Mouse (Mus musculus): ENCODE measurements around the gene Lcn2.

Gene Lcn2

GRCm38 (mm10) chr2:32387706-32388490 lies at the start of gene Lcn2:
Gene Lcn2 (minus strand): TSS chr2:32388252.
- DNase-seq (ENCODE audit: low read depth, low spot score) = no peak

GRCm38 (mm10) chr2:32437612-32438166 lies 49.6 kb upstream of the Lcn2 start:
- no peak for DNase-seq (ENCODE audit: low read depth, low spot score)

- DNase-seq (ENCODE audit: low read depth, low spot score) = no peak
Observed at GRCm38 (mm10) chr2:32436686-32437372, 48.8 kb upstream of the Lcn2 start.

- DNase-seq (ENCODE audit: low read depth, low spot score) = peak; percentile 75
Observed at GRCm38 (mm10) chr2:32430701-32431676, 42.9 kb upstream of the Lcn2 start.

DNA sequence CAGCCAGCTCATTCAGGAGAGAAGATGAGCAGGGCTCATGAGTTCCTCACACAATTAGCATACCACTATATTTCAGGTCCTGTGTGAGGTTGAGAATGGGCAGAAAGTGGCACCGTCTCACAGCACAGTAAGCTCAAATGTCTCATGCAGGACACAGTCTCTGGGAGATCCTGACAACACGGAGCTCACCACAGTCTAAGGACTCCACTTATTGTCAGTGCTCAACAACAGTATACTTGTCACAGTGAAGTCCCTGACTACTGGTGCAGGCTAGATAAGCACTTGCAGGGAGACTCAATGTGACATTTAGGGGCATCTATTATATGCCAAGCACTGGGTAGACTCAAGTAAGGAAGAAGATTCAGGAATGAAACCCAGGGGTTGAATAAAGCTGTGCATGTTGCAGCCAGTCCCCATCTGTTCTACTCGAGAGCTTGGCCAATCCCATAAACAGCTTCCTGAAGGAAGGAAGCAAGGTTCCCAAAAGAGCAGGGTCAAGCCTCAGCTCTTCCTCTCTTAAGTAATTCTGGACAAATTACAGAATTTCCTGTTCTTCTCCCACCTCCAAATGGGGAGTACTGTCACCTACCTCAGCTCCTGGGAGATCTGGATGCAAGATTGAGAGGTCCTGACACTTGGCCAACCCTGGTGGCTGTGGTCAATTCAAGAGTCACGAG lies 41.3 kb upstream of the Lcn2 start:
- no peak for DNase-seq (ENCODE audit: low read depth, low spot score)

GRCm38 (mm10) chr2:32428262-32428722 lies 40.2 kb upstream of the Lcn2 start:
- no peak for DNase-seq (ENCODE audit: low read depth, low spot score)

GRCm38 (mm10) chr2:32427720-32428119 lies 39.7 kb upstream of the Lcn2 start:
- no peak for DNase-seq (ENCODE audit: low read depth, low spot score)

DNA sequence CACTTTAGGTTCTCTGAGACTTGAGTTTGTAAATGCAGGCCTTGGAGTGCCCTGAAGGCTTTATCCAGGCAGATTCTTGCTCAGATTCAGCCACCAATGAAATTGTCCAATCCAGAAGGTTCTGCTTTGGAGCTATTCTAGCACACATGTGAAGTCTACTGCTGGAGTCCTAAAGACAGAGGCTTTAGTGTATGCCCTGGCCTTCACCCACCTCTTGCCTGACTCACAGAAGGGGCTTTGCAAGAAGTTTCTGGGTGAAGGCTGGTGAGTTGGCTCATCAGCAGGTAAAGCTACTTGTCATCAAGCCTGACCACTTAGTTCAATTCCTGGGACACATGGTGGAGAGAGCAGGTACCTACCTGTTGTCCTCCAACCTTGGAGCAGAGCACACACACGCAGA lies 38.1 kb upstream of the Lcn2 start:
- DNase-seq (ENCODE audit: low read depth, low spot score) = no peak

DNA sequence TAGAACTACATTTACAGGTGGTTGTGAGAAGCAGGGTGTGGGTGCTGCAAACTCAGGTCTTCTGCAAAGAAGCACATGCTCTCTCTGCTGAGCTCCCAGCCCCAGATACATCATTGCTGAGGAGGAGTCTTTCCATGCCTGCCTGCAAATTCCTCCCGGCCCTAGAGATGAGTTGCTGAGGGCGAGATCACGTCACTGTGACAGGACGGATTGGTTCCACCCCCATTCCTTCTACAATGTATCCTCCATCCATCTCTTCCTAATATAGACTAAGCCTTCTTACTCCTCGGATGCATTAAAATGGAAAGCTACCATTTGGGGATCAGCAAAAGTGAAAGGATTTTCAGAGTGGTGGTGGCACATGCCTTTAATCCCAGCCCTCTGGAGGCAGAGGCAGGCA lies 37.5 kb upstream of the Lcn2 start:
- no peak for DNase-seq (ENCODE audit: low read depth, low spot score)

- DNase-seq (ENCODE audit: low read depth, low spot score) = no peak
Observed at GRCm38 (mm10) chr2:32424796-32425195, 36.7 kb upstream of the Lcn2 start.

GRCm38 (mm10) chr2:32423481-32424331 lies 35.7 kb upstream of the Lcn2 start:
- peak; percentile 84 for DNase-seq (ENCODE audit: low read depth, low spot score)

GRCm38 (mm10) chr2:32421851-32422251 lies 33.8 kb upstream of the Lcn2 start:
- DNase-seq (ENCODE audit: low read depth, low spot score) = no peak

DNA sequence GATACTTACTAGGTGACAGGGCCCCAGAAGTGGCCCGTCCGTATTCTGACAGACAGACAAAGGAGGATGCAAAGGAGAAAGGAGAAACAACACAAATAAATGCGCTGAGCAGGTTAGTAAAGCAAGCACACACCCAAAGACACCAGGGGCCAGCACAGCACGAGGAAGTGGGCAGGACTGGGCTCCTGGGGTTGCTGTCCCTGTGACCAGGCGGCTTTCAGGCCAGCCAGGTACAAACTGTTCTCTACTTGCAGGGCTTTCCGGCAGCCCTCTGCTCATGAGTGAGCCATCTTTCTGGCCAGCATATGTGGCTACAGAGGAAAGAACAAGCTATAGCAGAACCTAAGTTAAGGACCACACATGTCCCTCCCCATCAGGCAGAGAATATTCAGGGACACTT lies 32.6 kb upstream of the Lcn2 start:
- DNase-seq (ENCODE audit: low read depth, low spot score) = no peak

DNA sequence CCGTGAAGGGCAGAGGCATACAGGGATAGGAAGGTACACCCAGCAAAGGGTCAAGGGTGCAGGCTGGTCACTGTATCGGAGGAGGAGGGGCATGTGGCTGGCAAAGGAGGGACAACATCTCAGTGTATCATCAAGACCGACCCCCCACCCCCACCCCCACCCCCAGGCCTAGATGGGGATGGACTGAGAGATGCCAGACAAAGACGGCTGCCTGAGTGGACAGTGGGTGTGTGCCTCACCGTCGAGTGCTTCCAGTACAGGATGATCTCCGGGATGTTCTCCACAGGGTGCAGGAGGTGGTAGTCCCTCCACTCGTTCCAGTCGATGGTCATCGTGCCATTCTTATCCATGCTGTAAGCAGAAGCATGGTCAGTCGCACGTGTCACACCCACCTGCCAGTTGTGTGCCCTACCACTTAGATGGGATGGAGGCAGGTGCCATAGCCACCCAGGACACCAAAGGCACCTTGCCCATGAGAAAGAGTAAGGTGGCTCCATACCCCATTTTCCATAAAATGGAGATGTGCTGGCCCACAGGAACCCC lies 32.1 kb upstream of the Lcn2 start:
- DNase-seq (ENCODE audit: low read depth, low spot score) = no peak

GRCm38 (mm10) chr2:32419359-32419758 lies 31.3 kb upstream of the Lcn2 start:
- no peak for DNase-seq (ENCODE audit: low read depth, low spot score)

DNA sequence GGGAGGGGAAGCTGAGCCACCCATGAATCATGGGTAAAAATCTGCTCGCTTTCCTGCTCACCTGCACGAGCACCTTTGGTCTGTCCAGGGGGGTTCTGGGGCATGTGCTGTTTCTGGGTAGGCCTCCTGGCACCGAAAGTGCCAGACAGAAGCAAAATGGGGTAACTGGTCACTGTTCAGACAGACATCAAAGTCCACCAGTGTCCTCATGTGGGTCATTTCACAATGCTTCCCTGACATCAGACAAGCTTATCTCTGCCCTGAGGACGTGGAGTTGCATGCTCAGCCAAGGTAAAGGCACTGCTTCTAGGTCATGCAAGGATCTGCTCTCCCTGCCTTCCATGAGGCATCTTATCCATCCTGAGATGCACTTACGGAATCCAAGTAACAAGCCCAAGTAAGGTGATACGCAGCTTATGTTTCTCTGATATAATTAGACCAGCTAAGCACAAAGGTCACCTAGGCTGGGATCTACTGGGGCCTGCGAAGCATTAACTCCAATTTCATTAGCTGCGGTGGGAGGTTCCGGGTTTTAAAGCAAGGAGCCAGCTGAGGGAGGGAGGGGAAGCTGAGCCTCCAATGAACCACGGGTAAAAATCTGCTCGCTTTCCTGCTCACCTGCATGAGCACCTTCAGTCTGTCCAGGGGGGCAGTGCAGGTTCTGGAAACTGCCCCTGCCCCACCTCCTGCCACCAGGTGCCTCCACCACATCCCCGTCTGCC lies 30.5 kb upstream of the Lcn2 start:
- no peak for DNase-seq (ENCODE audit: low read depth, low spot score)

DNA sequence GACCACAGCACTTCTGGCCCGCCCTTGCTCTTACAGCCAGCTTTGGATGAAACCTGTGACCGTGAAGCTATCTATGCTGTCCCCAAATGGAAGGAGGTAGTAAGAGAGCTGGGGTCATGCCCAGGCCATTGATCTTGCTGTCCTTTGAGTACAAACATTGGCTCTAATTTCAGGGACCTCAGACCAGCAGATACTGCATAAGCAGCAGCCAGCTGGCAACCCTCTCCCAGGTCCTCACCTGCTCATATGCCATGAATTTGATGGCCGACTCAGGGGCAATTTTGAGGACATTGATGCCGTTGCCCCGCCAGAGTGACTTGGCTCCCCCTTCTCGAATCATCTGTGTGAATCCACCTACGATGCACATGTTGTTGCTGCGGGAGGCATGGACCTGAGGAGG lies 29.4 kb upstream of the Lcn2 start:
- no peak for DNase-seq (ENCODE audit: low read depth, low spot score)

DNA sequence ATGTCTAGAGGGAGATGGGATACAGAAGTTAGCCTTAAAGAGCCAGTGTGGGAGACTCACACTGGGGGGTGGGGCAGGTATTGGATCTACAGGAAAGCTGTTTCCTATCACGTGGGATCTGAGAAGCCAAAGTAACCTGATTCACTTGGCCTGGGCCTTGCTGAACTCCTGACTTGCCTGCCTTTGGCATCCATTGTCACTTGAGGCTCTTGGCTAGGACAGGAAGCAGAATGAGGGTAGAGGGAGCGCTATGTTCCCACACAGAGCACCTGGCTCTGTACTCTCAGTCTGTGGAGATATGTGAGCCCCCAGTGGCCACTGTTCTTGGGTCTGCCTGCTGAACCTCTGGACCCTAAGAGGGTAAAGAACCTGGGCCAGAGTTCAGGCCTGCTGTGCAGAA lies 28.5 kb upstream of the Lcn2 start:
- DNase-seq (ENCODE audit: low read depth, low spot score) = no peak

GRCm38 (mm10) chr2:32415801-32416200 lies 27.7 kb upstream of the Lcn2 start:
- no peak for DNase-seq (ENCODE audit: low read depth, low spot score)

Measured in ES-CJ7 (cell line).